Mouse (Mus musculus) myocyte (in vitro differentiated cells): ENCODE data around the gene Pced1b. TPM values are rescaled to one million over a fixed set of nuclear protein-coding genes. Genes with fewer than 3 reads are reported as not detected.
A peak's percentile ranks its signal among the peaks of the same experiment; 100 is the strongest.
"Not testable (repeated sequence)": the region's sequence is repeated elsewhere in the genome, so short reads cannot be mapped to it uniquely, and the experiment has no call there.

Experiments
- H3K27me3 ChIP-seq: one replicate; pipeline ENCODE4 v1.6.1; 2011; ENCODE audit not compliant: control insufficient read depth, insufficient read depth, insufficient read length
- H3K36me3 ChIP-seq: one replicate; pipeline ENCODE4 v1.6.1; 2011; ENCODE audit not compliant: control insufficient read depth, insufficient read depth
- H3K4me2 ChIP-seq: one replicate; pipeline ENCODE4 v1.6.1; 2011; ENCODE audit warnings: low read depth, control low read depth
- H3K4me3 ChIP-seq: one replicate; pipeline ENCODE4 v1.5.1; 2011; ENCODE audit warnings: mild to moderate bottlenecking, control low read depth, moderate library complexity
- H3K79me2 ChIP-seq: one replicate; pipeline ENCODE4 v1.6.1; 2011; ENCODE audit not compliant: control insufficient read depth, insufficient read depth
- H3ac ChIP-seq: one replicate; pipeline ENCODE4 v1.6.1; 2011; ENCODE audit not compliant: control insufficient read depth, insufficient read length
- CEBPB ChIP-seq: IDR thresholded peaks from 2 replicates; pipeline ENCODE4 v1.6.1; 2011; ENCODE audit warnings: mild to moderate bottlenecking, moderate library complexity; ENCODE audit not compliant: poor library complexity, insufficient read depth, severe bottlenecking
- E2F4 ChIP-seq: IDR thresholded peaks from one replicate; pipeline ENCODE4 v1.6.1; 2011; ENCODE audit warnings: mild to moderate bottlenecking, control low read depth, moderate library complexity; ENCODE audit not compliant: insufficient read depth
- MAX ChIP-seq: IDR thresholded peaks from one replicate; pipeline ENCODE4 v1.6.1; 2011; ENCODE audit warnings: low read depth, mild to moderate bottlenecking, control low read depth
- MYOD1 ChIP-seq, 3 experiments: IDR thresholded peaks; one replicate each; pipeline ENCODE4 v1.6.1; 2011; ENCODE audit warnings: control low read depth in 2 of 3, low read depth in 2 of 3, mild to moderate bottlenecking in 2 of 3, moderate library complexity in 1 of 3; ENCODE audit not compliant: insufficient read length in 2 of 3, control insufficient read depth in 1 of 3
- MYOG ChIP-seq, 3 experiments: IDR thresholded peaks; one replicate each; pipeline ENCODE4 v1.6.1; 2011; ENCODE audit warnings: control low read depth in 2 of 3, low read depth in 2 of 3, mild to moderate bottlenecking in 2 of 3; ENCODE audit not compliant: insufficient read length in 2 of 3, control insufficient read depth in 1 of 3, insufficient read depth in 1 of 3
- POLR2A ChIP-seq: IDR thresholded peaks from one replicate; pipeline ENCODE4 v1.6.1; 2011; ENCODE audit warnings: low read depth, mild to moderate bottlenecking, control low read depth, moderate library complexity; ENCODE audit not compliant: insufficient read length
- POLR2AphosphoS2 ChIP-seq: IDR thresholded peaks from one replicate; pipeline ENCODE4 v1.6.1; 2011; ENCODE audit warnings: low read depth, control low read depth; ENCODE audit not compliant: insufficient read length
- REST ChIP-seq: IDR thresholded peaks from one replicate; pipeline ENCODE4 v1.6.1; 2011; ENCODE audit warnings: mild to moderate bottlenecking, control low read depth, moderate library complexity; ENCODE audit not compliant: insufficient read depth, insufficient read length
- SRF ChIP-seq: IDR thresholded peaks from one replicate; pipeline ENCODE4 v1.6.1; 2011; ENCODE audit warnings: low read depth; ENCODE audit not compliant: control insufficient read depth, insufficient read length
- TCF12 ChIP-seq: IDR thresholded peaks from one replicate; pipeline ENCODE4 v1.6.1; 2011; ENCODE audit warnings: mild to moderate bottlenecking, control low read depth; ENCODE audit not compliant: poor library complexity, insufficient read depth, severe bottlenecking
- TCF3 ChIP-seq: IDR thresholded peaks from one replicate; pipeline ENCODE4 v1.6.1; 2011; ENCODE audit warnings: low read depth, control low read depth; ENCODE audit not compliant: insufficient read length
- USF1 ChIP-seq: IDR thresholded peaks from one replicate; pipeline ENCODE4 v1.6.1; 2011; ENCODE audit warnings: low read depth, mild to moderate bottlenecking, control low read depth, moderate library complexity
- polyA plus RNA-seq: library from polyadenylated mRNA; unstranded; fragments of >200 nt; fragmentation: generic; extraction: Trizol; gene quantifications from one replicate; pipeline ENCODE4 v1.2.1, GENCODE M21; 2012; ENCODE audit warnings: missing spikeins

Gene Pced1b
- polyA plus RNA-seq: 0.68 TPM

DNA sequence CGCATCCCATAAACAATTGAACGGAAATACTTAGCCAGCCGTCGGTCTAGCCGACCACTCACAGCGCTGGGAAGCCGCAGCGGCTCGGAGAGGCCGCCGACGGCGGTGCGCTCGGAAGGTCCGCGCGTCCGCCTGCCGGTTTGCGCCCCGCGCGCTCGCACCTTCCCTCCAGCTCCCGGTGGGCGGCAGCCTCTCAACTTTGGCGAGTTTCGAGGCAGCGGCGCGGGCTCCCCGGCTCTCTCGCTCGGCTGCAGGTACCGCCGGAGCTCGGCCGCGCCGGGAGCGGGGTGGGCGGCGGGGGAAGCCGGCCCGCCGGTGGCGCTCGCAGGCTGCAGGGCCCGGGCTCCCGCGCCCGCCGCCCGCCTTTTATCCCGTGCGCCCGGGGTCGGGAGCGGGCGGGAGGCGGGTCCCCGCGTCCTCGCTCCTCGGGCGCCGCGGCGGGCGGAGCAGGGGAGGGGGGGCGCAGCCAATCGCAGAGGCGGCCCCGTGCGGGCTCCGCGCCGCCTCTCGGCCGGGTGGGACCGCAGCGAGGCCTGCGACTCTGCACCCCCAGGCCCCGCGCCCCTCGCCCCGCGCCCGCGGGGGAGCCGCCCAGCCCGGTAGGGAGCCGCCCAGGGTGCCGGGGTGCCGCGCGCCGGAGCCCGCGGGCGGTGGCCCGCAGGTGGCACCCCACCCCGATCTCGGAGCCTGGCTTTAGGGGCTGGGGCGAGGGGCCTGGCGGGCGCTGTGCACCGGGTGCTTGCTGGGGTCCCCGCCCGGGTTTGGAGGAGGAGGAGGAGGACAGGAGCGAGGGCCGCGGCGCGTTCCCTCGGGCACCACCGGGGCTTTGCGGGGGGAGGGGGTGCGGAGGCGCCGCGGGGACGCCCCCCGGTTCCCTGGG, at the start of gene Pced1b, which contains the start of gene Amigo2:
TSS of gene Pced1b (plus strand) at position 197 of the 880 bp plus-strand sequence.
TSS of gene Amigo2 (minus strand) at position 377 of the 880 bp plus-strand sequence.
- H3K27me3 ChIP-seq: peaks cover 8% of the 10 kb centered on the region
- TF ChIP-seq MYOG (IDR thresholded peaks at IDR 0.05; ENCODE audit: control insufficient read depth in 1 of 3, insufficient read depth in 1 of 3, insufficient read length in 2 of 3, low read depth in 2 of 3) (peak in 1 of 3 experiments; percentile 12), POLR2AphosphoS2 (no peak)
- H3K36me3 ChIP-seq: no peaks in the 10 kb centered on the region
- peak within 1 kb of the TSS; percentile 23 for H3K4me3 ChIP-seq
- H3ac ChIP-seq: peak within 1 kb of the TSS; percentile 62
- no peaks in the 10 kb centered on the region for H3K79me2 ChIP-seq
- H3K4me2 ChIP-seq: peak within 1 kb of the TSS; percentile 93

DNA sequence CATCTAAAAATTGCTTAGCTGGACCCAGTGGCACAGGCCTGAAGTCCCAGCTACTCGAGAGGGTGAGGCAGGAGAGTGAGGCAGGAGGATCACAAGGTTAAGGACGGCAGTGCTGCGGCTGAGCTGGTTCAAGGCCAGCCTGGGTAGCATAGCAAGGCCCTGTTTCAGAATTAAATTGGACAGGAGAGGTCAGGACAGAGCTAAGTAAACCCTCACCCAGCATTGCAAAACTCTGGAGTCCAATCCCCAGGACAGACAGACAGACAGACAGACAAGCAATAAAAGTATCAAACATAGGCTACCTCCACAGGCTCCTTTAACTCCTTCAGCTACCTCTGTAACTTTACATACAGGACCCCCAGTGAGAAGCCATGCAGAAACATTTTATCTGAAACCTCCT, 42.0 kb upstream of the Pced1b start:
- no peak overlapping the region for H3K4me2 ChIP-seq
- no peak overlapping the region for H3K4me3 ChIP-seq
- H3ac ChIP-seq: no peak overlapping the region
- H3K27me3 ChIP-seq: no peaks in the 10 kb centered on the region
- TF ChIP-seq TCF12: no peak
- TF ChIP-seq POLR2AphosphoS2: no peak
- TF ChIP-seq CEBPB: no peak
- no peak for TF ChIP-seq POLR2A
- no peak for TF ChIP-seq E2F4
- TF ChIP-seq TCF3: no peak
- TF ChIP-seq SRF: no peak
- TF ChIP-seq MAX: no peak
- no peak for TF ChIP-seq MYOD1 (IDR thresholded peaks at IDR 0.05; ENCODE audit: control insufficient read depth in 1 of 3, insufficient read length in 2 of 3, low read depth in 2 of 3)
- TF ChIP-seq REST: no peak
- no peak for TF ChIP-seq USF1
- no peak for TF ChIP-seq MYOG (IDR thresholded peaks at IDR 0.05; ENCODE audit: control insufficient read depth in 1 of 3, insufficient read depth in 1 of 3, insufficient read length in 2 of 3, low read depth in 2 of 3)
- H3K79me2 ChIP-seq: no peaks in the 10 kb centered on the region
- H3K36me3 ChIP-seq: no peaks in the 10 kb centered on the region

DNA sequence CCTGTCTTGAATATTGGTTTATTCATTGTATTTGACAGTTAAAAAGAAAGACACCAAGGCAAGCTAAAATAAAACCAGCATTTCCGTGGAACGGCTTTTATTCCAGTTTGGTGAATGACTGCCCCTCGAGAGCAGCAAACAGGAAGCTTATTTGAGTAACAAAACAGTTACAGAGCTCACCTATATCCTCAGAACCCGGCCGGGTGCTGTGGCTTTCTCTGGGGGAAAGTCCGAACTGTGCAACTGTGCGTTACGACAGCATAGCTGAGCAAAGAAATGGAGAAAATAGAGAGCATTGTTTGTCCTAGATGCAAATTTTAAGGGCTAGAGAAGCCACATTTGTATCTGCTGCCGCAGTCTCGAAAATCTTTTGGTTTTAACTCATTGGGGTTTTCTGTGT, 41.1 kb upstream of the Pced1b start:
- Histone ChIP-seq H3K79me2 (no peaks in the 10 kb centered on the region), H3K36me3 (no peaks in the 10 kb centered on the region), H3ac (no peak overlapping the region), H3K27me3 (no peaks in the 10 kb centered on the region), H3K4me3 (no peak overlapping the region), H3K4me2 (no peak overlapping the region)
- TF ChIP-seq POLR2A: no peak
- no peak for TF ChIP-seq TCF12
- TF ChIP-seq MYOG (IDR thresholded peaks at IDR 0.05; ENCODE audit: control insufficient read depth in 1 of 3, insufficient read depth in 1 of 3, insufficient read length in 2 of 3, low read depth in 2 of 3): no peak
- no peak for TF ChIP-seq REST

DNA sequence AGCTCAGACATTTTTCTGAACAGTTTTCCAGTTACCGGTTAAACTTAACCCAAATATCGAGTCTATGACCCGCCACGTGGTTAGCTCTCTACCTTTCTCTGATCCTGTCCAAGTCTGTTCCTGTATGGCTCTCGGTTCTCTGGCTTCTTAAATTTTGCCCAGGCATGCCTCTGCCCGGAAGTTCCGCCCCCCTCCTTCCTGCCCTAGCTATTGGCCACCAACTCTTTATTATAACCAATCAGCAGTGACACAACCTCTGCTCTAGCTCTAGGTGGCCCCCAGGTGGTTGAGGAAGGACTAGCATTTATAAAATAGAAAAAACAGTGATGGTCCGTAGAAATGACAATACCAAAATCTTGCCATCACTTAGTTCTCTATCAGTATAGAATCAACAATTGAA, 40.4 kb upstream of the Pced1b start:
- Histone ChIP-seq H3K4me3 (no peak overlapping the region), H3K79me2 (no peaks in the 10 kb centered on the region), H3K27me3 (no peaks in the 10 kb centered on the region), H3K36me3 (no peaks in the 10 kb centered on the region), H3ac (no peak overlapping the region), H3K4me2 (no peak overlapping the region)
- TF ChIP-seq POLR2AphosphoS2: no peak
- TF ChIP-seq MYOG (IDR thresholded peaks at IDR 0.05; ENCODE audit: control insufficient read depth in 1 of 3, insufficient read depth in 1 of 3, insufficient read length in 2 of 3, low read depth in 2 of 3): no peak
- no peak for TF ChIP-seq POLR2A
- TF ChIP-seq TCF12: no peak
- no peak for TF ChIP-seq USF1
- no peak for TF ChIP-seq MYOD1 (IDR thresholded peaks at IDR 0.05; ENCODE audit: control insufficient read depth in 1 of 3, insufficient read length in 2 of 3, low read depth in 2 of 3)

DNA sequence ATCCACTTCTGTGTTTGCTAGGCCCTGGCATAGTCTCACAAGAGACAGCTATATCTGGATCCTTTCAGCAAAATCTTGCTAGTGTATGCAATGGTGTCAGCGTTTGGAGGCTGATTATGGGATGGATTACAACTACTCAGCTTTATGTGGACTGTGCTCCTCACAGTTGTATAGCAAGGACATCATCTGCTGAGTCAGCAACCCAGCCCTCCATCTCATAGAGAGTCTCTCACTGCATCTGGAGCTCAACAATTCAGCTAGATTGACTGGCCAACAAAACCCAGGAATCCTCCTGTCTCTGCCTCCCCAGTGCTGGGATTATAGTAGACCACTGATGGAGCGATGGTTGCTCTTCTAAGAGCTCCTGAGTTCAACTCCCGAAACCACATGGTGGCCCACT, 37.2 kb upstream of the Pced1b start:
- H3K4me3 ChIP-seq, H3K4me2 ChIP-seq, H3K36me3 ChIP-seq, H3K79me2 ChIP-seq, H3K27me3 ChIP-seq, H3ac ChIP-seq: not testable (repeated sequence)
